Mouse (Mus musculus) CD4-positive, CD25-positive, alpha-beta regulatory T cell, adult 4 months (primary cell): ENCODE measurements around the gene Gpr63. TPM values are rescaled to one million over a fixed set of nuclear protein-coding genes. Genes with fewer than 3 reads are reported as not detected.

Source experiments
- polyA plus RNA-seq, 2 experiments: library from polyadenylated mRNA; unstranded; fragments of 100-300 nt; shearing (Covaris generic); gene quantifications; one replicate each; pipeline ENCODE4 v1.2.1; 2017

The Gpr63 gene
- polyA plus RNA-seq, 2 experiments from 2014 or later, result not detected

Other genes with a start within 250 kb of the Gpr63 start
- gene Klhl32, start 115.3 kb upstream of the Gpr63 start, polyA plus RNA-seq, result under 1 TPM; 0.10 to 0.27 TPM
- gene Ndufaf4, start 68.3 kb upstream of the Gpr63 start, polyA plus RNA-seq, result 10 to 100 TPM; 23.6 to 28.9 TPM